Mouse (Mus musculus): Measurements from ENCODE around the gene Kcnj13.

The Kcnj13 gene

DNA sequence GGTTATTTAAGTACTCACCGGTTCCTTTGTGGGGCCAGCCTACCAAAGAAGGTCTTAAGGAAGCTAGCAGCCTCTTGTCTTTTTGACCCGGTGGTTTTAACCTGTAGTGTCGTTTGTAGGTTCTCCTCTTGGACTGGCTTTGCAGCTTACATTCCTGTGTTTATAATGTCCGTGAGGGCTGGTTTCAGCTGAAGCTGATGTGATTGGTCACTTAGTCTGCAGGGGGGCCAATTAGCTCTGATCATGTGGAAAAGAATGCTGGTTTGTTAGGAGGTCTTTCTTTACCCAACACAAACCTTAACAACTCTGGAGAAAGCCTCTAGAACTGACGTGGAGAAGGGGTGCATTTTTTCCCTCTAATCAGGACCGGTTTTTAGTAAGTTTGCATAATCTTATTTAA lies at the start of gene Kcnj13:
Gene Kcnj13, minus strand, starts transcription at position 136 of the 400 bp plus-strand sequence.
- no peak for DNase-seq (ENCODE audit: inconsistent age in 2 of 2, low spot score in 1 of 2)

DNA sequence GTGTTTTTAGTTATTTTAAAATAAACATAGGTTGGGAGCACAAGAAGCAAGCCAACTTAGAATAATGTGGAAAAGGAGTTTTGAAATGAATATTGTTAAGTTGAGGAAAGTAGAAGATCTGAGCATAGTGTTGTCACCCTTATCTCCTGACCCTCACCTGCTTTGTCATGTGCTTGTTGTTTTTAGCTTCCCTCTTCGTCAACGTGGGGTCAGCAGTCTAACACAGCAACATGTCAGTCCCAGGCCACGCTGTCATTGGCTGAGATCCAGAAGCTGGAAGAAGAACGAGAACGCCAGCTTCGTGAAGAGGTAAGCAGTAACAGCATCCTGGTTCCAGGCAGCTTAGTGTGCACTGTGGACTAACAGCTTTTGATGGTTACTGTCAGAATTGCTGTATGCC lies 42.1 kb upstream of the Kcnj13 start:
- DNase-seq (ENCODE audit: inconsistent age in 2 of 2, low spot score in 1 of 2), result no peak

DNA sequence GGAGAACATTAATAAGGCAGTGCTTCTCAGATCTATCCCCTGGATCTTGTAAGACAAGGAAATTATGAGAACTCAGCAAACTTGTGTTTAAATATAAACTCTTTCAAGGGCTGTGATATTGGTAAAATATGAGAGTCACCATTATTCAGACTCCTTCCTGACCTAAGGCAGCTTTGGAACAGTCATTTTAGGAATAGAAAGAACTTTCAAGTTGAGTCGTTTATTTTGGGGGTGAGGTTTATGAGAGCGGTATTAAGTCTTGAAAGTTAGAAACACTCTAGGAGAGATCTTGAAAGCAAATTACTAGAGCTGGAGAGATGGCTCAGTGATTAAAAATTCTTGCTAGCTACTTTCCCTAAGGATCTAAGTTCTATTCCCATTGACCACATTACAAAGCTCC lies 40.6 kb upstream of the Kcnj13 start:
- no peak for DNase-seq (ENCODE audit: inconsistent age in 2 of 2, low spot score in 1 of 2)

DNA sequence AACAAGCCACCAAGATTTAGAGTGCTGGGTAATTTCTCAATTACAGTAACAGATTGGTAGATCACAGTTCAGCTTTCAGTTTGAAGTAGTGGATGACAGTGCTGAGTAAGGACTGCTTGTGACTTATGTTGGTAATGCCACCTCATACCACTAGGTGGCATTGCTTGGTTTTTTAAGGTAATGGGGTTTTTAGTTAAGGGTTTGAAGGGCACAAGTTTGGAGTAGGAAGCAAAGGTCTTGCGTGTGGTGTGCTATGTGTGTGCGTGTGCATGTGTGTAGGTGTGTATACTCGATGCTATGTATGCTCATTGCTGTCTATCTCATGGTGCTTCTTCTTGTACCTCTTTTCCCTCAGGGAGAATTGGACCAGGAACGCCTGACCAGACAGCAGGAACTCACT lies 24.2 kb upstream of the Kcnj13 start:
- DNase-seq (ENCODE audit: inconsistent age in 2 of 2, low spot score in 1 of 2), result peak in 1 of 2 experiments; percentile 59

DNA sequence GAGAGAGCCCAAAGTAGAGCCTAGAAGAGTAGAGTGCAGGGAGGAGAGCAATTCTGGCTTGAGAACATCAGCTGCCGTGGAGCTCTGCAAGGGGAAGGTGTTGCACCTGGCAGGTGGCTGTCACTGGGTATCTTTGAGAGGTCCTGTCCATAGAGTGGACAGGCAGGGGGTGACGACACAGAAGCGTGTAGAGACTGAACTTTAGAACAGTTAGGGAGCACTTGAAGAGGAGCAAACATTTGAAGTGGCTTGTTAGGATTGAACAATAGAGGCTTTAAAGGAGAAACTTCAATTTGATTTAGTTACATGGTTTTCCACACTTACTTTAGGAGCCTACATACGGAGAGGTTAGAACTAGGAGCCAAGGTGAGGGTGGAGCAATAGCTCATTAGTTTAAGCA lies 14.9 kb upstream of the Kcnj13 start:
- no peak for DNase-seq (ENCODE audit: inconsistent age in 2 of 2, low spot score in 1 of 2)

DNA sequence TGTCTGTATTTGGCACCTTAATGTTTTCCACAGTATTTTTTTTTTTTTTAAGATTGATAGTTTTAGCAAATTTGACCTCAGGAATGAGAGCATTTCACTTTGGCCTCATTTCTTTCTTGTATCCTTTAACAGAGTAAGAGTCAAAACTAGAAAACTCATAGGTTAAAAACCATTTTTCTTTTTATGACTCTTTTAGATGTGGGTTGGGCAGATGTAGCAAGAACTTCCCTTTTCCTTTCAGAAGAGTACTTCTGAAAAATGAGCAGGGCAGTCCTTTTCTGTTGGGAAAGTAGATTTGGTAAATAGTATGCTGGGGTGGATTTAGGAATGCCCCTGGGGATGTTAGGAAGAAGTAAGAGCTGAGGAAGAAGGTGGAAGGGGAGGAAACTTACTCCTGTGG lies 11.5 kb upstream of the Kcnj13 start:
- no peak for DNase-seq (ENCODE audit: inconsistent age in 2 of 2, low spot score in 1 of 2)

DNA sequence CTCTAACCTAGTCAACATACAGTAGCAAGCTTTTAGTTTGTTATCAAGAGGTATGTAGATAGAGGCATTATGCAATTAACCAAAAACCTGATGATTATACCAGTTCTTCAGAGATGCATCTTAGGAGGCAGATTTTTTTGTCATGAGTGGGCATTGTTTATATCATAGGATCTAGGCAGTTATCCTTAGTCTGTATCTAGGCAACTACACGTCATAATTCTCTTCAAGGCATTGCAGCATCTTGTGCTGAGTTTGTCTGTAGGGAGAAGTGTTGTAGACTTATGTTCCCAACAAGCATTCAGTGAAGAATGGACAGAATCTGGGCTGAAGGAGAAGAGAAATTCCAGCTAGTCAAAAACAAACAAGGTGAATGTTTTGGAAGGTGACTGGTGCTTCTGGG lies 10.2 kb upstream of the Kcnj13 start:
- DNase-seq (ENCODE audit: inconsistent age in 2 of 2, low spot score in 1 of 2), result no peak

DNA sequence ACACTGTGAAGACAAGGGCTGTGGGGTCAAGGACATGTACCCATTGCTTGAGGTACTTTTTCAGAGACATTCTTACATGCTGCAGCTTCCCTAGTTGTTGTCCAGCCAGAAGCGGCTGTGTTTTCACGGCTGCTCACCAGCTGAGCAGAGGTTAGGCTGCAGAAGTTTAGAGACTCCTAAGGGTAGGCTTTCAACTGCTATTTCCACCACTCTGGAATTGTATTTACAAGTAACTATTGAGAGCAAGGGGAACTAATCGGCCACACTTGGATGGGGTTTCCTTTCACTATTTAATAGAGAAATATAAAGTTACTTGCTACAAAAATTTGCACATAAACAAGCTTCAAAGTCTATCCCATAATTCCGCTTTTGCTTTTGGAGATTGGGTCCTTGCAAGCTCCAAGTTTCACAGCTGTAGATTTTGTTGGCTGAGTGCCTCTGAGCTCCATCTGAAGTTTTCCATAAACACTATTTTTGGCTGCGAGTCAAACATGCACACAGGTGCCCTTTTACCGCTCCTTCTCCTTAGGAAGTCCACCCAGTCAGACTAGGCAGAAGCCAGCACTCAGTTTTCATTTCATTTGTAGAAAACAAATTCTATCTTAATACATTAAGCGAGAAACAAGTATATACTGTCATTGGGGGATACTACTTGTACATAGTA lies 2.5 kb upstream of the Kcnj13 start:
- DNase-seq (ENCODE audit: inconsistent age in 2 of 2, low spot score in 1 of 2), result peak in 1 of 2 experiments; percentile 15

DNA sequence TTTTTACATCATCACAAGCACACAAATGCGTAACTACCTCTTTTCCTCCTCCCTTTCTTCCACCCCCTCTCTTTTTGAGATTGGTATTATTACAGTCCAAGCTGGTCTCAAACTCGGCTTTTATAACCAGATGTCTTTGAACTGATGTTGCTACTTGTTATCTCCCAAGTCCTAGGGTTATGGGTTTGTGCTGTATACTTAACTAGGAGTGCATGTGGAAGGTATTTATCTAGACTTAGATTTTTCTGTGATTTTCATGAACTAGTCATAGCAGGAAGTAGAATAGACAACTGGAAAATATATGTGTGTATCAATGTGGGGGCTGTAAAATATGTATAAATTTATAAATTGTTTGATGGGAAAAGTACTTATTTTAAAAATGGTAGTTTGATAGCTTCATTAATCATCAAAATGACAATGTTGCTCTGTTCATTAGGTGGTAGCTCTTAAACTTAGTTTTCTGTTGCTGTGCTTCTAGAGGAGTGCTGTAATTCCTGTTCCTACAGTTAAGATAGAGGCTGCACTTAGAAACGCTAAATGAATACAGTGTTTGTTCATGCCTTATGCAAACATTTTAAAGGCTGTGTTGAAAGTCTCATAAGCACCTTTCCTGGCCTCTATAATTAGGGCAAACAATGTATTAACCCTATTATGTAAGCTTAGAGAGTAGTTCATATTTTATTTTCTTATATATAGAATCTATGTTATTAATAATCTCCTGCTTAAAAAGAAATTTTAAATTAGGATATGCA lies 909 bp downstream of the Kcnj13 start:
- DNase-seq (ENCODE audit: inconsistent age in 2 of 2, low spot score in 1 of 2), result no peak

DNA sequence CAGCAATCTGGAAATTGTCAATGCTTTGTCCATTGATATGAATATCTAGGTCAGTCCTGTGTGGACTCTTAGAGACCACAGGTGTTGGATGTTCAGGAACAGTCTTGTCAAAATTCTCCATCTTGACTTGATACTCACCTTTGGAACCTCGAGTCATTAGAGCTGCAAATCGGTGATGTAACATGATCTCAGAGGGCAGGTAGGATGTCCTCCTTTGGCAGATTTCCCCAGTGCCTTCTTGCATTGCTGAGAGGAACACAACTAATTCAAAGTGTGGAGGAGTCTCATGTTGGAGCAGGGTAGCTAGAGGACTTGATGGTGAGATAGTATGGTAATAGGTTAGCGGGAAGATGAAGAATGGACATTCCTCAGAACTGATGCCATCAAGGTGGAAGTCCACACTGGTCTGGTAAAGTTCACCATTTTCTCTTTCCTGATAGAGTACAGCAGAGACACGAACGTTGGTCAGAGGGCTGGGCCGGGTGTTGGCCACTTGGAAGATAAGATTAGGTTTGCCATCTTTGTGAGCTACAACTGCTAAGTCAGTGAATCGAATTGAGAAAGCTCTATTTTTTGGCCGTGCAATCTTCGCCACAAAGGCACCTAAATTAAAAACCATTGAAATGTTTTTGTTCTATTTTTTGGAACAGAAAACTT lies 8.0 kb downstream of the Kcnj13 start:
- no peak for DNase-seq (ENCODE audit: inconsistent age in 2 of 2, low spot score in 1 of 2)

DNA sequence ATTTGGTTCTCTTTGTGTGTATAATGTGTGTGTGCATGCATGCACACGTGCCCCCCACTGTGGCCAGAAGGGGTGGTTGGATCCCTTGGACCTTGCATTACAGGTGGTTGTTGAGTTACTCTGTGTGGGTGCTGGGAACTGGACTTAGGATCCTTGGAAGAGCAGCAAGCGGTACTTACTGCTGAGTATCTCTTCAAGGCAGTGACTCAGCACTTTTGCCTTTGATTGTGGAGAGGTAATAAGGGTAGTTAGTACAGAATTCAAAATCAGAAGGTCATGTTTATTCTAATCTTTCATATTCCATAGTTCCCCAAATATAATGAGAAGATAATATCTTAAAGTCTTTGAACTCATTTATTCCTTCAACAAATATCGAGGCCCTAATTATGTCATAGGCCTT lies 13.4 kb downstream of the Kcnj13 start:
- no peak for DNase-seq (ENCODE audit: inconsistent age in 2 of 2, low spot score in 1 of 2)

DNA sequence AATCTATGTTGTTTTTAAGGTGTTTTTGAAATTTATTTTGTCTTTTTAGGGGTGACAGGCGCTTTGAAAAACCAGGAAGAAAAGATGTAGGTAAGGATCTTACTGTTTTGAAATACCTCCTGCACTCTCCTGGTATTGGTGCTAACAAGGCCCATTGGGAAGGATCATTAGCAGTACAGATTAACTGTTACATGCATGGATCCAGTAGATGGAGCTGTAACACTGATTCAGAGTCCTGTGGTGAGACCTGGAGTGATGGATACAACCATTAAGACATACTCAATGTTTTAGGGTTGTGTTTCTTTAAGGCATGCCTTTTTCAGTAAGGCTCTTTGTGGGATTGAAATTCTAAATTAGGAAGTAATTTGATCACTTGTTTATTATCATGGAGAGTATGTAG lies 14.6 kb downstream of the Kcnj13 start:
- DNase-seq (ENCODE audit: inconsistent age in 2 of 2, low spot score in 1 of 2), result no peak

DNA sequence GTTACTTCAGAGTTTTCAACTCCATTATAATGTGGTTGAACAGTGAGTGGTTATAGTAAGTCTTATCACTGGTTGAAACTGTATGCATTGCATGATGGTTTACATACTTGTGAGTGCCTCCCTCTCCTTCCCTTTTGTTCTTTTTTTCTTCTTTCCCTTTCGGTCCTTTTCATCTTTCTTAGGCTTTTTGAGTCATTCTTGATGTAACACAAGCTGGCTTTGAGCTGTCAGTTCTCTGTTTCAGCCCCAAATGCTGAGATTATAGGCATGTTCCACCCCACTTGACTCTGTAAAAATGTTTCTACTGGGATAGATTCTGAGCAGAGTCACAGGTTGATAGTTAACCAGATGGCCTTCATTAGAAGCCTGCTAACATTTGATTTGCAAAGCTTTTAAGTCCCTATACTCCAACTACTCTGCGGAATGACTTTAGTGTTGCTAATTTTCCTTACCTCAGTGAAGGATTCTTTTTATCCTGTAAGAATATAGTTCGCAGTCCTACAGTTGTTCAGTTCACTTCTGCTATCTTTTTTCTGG lies 16.4 kb downstream of the Kcnj13 start:
- DNase-seq (ENCODE audit: inconsistent age in 2 of 2, low spot score in 1 of 2), result no peak

DNA sequence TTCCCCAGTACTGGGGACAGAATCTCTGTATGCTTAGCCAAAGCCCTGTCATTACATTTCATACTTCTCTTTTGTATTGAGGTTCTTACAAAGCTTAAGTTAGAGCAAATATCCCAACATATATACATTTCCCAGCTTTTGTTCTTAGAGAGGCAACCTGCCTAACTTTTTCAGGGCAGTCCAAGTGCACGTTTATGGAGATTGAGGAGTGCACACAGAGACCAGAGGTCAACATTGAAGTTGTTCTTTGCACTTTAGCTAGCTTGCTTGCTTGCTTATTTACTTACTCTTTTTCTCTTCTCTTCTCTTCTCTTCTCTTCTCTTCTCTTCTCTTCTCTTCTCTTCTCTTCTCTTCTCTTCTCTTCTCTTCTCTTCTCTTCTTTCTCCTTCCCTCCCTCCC lies 34.3 kb downstream of the Kcnj13 start:
- no peak for DNase-seq (ENCODE audit: inconsistent age in 2 of 2, low spot score in 1 of 2)

DNA sequence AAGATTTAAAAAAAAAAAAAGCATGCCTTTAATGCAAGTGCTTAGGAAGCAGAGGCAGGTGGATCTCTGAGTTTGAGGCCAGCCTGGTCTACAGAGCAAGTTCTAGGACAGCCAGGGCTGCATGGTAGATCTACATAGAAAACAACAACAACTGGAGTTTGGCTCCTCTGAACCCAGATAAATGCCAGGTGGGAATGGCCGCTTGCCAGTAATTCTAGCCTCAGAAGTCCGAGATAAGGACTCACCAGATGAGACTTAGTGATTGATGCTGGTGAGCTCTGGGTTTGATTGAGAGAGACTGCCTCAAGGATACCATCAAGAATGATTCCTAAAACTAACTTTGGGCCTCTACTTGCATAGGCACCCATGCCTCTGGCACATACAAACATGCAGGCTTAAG lies 44.0 kb downstream of the Kcnj13 start:
- DNase-seq (ENCODE audit: inconsistent age in 2 of 2, low spot score in 1 of 2), result peak in 1 of 2 experiments; percentile 64

All from adrenal gland, adult (tissue).